Mouse (Mus musculus): ENCODE measurements at regions not wholly inside any gene's neighbourhood (a gene's known extent, or its start where the extent isn't known, plus 50 kb on each side); places are given as distances from the start of the nearest gene placed in this dataset.

- no peak for DNase-seq
Measured at GRCm38 (mm10) chr11:112649298-112649697, 132.7 kb upstream of the Sox9 start.

GRCm38 (mm10) chr11:112657410-112658159 lies 124.4 kb upstream of the Sox9 start:
- DNase-seq = no peak

GRCm38 (mm10) chr11:112659911-112660310 lies 122.1 kb upstream of the Sox9 start:
- DNase-seq = no peak

- DNase-seq = no peak
Measured at GRCm38 (mm10) chr11:112661426-112661825, 120.6 kb upstream of the Sox9 start.

- DNase-seq = no peak
Measured at GRCm38 (mm10) chr11:112667311-112667710, 114.7 kb upstream of the Sox9 start.

- DNase-seq = no peak
Measured at GRCm38 (mm10) chr11:112672086-112672485, 109.9 kb upstream of the Sox9 start.

GRCm38 (mm10) chr11:112690047-112690446 lies 92.0 kb upstream of the Sox9 start:
- no peak for DNase-seq

GRCm38 (mm10) chr11:112706091-112706490 lies 75.9 kb upstream of the Sox9 start:
- DNase-seq = no peak

GRCm38 (mm10) chr11:112708119-112708730 lies 73.8 kb upstream of the Sox9 start:
- DNase-seq = no peak

GRCm38 (mm10) chr11:112711656-112712055 lies 70.4 kb upstream of the Sox9 start:
- no peak for DNase-seq

GRCm38 (mm10) chr11:112718547-112718946 lies 63.5 kb upstream of the Sox9 start:
- DNase-seq = no peak

GRCm38 (mm10) chr11:112720652-112721051 lies 61.4 kb upstream of the Sox9 start:
- no peak for DNase-seq

- DNase-seq = no peak
Measured at GRCm38 (mm10) chr11:112722936-112723335, 59.1 kb upstream of the Sox9 start.

- no peak for DNase-seq
Measured at GRCm38 (mm10) chr11:112728154-112728952, 53.7 kb upstream of the Sox9 start.
